Mouse (Mus musculus) cerebellum, postnatal 36 days (tissue): ENCODE measurements at regions not wholly inside any gene's neighbourhood (a gene's known extent, or its start where the extent isn't known, plus 50 kb on each side); places are given as distances from the start of the nearest gene placed in this dataset.

Experiments
- DNase-seq, 2 experiments: peaks; one replicate each; pipeline ENCODE4 v3.0.0; 2021 to 2022; ENCODE audit warnings: mixed read lengths in 2 of 2

GRCm38 (mm10) chr6:53134410-53134809 is 66.0 kb upstream of the Jazf1 start:
- DNase-seq = no peak

GRCm38 (mm10) chr6:53130717-53131330 is 62.4 kb upstream of the Jazf1 start:
- no peak for DNase-seq

- DNase-seq = no peak
Measured at GRCm38 (mm10) chr6:53126776-53127175, 58.3 kb upstream of the Jazf1 start.

GRCm38 (mm10) chr6:53124800-53125450 is 56.5 kb upstream of the Jazf1 start:
- no peak for DNase-seq

GRCm38 (mm10) chr6:53120385-53120784 is 52.0 kb upstream of the Jazf1 start:
- DNase-seq = no peak
